Mouse (Mus musculus) heart, adult 8-10 months (tissue): Measurements from ENCODE around the gene Abhd5. TPM values are rescaled to one million over a fixed set of nuclear protein-coding genes. Genes with fewer than 3 reads are reported as not detected.

ENCODE experiments used
- DNase-seq: peaks from one replicate; pipeline ENCODE4 v3.0.0; 2022; ENCODE audit warnings: low spot score
- total RNA-seq, 4 experiments: library from RNA; stranded (reverse); gene quantifications; 2 replicates each; pipeline ENCODE4 v1.2.4; 2022

Gene Abhd5
- total RNA-seq, 4 experiments from 2014 or later = 60.7 to 70.5 (median 66.4) TPM

- DNase-seq = no peak
Measured at GRCm38 (mm10) chr9:122347882-122348281, 3.5 kb upstream of the Abhd5 start.

GRCm38 (mm10) chr9:122349286-122349685 is 2.1 kb upstream of the Abhd5 start:
- no peak for DNase-seq

- no peak for DNase-seq
Measured at GRCm38 (mm10) chr9:122350396-122351130, 845 bp upstream of the Abhd5 start.

GRCm38 (mm10) chr9:122352025-122352392 is 601 bp downstream of the Abhd5 start:
- DNase-seq = no peak

- no peak for DNase-seq
Measured at GRCm38 (mm10) chr9:122352911-122353310, 1.5 kb downstream of the Abhd5 start.

GRCm38 (mm10) chr9:122354240-122354639 is 2.8 kb downstream of the Abhd5 start:
- DNase-seq = no peak

GRCm38 (mm10) chr9:122357073-122357472 is 5.7 kb downstream of the Abhd5 start:
- DNase-seq = no peak

GRCm38 (mm10) chr9:122357626-122358025 is 6.2 kb downstream of the Abhd5 start:
- no peak for DNase-seq

- DNase-seq = no peak
Measured at GRCm38 (mm10) chr9:122364171-122364570, 12.8 kb downstream of the Abhd5 start.

- no peak for DNase-seq
Measured at GRCm38 (mm10) chr9:122370292-122370794, 18.9 kb downstream of the Abhd5 start.

GRCm38 (mm10) chr9:122372506-122372905 is 21.1 kb downstream of the Abhd5 start:
- no peak for DNase-seq

GRCm38 (mm10) chr9:122372991-122373390 is 21.6 kb downstream of the Abhd5 start:
- no peak for DNase-seq

- DNase-seq = no peak
Measured at GRCm38 (mm10) chr9:122378986-122379385, 27.6 kb downstream of the Abhd5 start.

GRCm38 (mm10) chr9:122380959-122381358 is 29.6 kb downstream of the Abhd5 start:
- no peak for DNase-seq

GRCm38 (mm10) chr9:122382006-122382405 is 30.6 kb downstream of the Abhd5 start:
- no peak for DNase-seq

- no peak for DNase-seq
Measured at GRCm38 (mm10) chr9:122386015-122386414, 34.6 kb downstream of the Abhd5 start.

GRCm38 (mm10) chr9:122389287-122389920 is 38.0 kb downstream of the Abhd5 start:
- no peak for DNase-seq

- no peak for DNase-seq
Measured at GRCm38 (mm10) chr9:122395816-122396215, 44.4 kb downstream of the Abhd5 start.

- no peak for DNase-seq
Measured at GRCm38 (mm10) chr9:122397156-122397555, 45.7 kb downstream of the Abhd5 start.

- no peak for DNase-seq
Measured at GRCm38 (mm10) chr9:122398746-122399145, 47.3 kb downstream of the Abhd5 start.

GRCm38 (mm10) chr9:122401239-122401638 is 49.8 kb downstream of the Abhd5 start:
- no peak for DNase-seq

GRCm38 (mm10) chr9:122410437-122411175 is 59.2 kb downstream of the Abhd5 start:
- DNase-seq = no peak
